Mouse (Mus musculus) embryo, embryonic 9.5 days (tissue): ENCODE data around the gene Sapcd1.
"Not testable (repeated sequence)": the region's sequence is repeated elsewhere in the genome, so short reads cannot be mapped to it uniquely, and the experiment has no call there.

Experiments
- DNase-seq: peaks from one replicate; pipeline ENCODE4 v3.0.0-alpha.2; 2017; ENCODE audit errors: extremely low spot score

Sapcd1 gene

DNA sequence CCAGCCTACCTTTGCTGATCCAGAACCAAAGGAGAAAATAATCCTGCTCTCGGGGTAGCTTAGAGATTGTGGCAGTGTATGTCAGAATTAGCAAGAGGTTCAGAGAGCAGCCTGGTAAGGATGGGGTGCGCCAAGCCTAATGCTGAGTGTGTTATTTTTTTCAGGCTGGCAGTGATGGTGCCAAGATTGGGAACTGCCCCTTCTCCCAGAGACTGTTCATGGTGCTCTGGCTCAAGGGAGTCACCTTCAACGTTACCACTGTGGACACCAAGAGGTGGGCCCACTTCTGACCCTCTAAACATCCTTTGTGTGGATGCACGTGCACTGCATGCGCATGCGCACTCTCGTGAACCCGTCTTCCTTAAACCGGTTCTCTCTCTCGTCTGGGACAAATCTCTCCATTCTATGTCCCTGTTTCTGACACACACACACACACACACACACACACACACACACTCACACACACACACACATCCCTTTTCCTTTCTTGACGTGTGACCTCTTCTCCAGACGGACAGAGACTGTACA lies 24.5 kb upstream of the Sapcd1 start:
- no peak for DNase-seq

DNA sequence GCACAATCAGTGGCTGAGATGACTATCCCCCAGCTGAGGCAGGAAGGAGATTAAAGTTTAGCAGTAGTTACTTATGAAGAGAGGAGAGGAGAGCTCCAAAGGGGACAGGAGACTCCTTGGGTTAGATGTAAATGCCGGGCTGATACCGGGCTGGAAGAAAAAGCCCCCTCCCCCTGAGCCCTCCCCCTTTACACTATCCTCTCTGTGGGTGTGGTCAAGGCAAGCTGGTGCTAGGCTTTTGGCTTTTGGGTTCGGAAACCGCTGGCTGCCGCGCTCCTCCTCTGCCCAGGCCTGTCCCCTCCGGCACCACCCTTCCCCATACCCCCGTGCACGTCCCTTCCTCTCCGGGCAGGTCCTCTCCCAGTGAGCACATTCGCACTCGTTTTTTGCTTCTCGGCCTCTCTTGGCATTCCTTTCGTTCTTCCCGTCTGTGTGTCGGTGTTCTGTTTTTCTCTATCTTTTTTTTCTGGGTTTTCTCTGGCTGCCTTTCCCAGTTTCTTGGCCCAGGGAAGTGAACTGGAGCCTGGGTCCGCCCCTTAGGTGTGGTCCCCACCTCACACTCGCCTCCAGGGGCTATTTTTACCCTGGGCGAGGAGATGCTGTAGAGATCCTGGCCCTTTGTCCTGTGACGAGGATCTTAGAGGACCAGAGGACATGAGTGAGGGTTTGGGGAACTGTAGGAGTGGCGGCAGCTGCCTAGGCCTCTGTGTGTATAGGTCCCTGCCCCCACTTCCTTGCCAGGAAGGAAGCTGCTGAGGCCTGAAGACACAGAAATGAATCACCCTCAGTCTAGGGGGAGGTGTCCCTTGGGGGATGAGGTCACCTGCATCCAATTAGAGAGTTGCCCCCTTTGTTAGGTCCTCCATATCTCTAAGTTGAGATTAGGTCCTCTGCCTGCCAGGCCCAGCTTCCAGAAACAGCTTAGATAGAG lies 23.6 kb upstream of the Sapcd1 start:
- DNase-seq, result peak; percentile 79

DNA sequence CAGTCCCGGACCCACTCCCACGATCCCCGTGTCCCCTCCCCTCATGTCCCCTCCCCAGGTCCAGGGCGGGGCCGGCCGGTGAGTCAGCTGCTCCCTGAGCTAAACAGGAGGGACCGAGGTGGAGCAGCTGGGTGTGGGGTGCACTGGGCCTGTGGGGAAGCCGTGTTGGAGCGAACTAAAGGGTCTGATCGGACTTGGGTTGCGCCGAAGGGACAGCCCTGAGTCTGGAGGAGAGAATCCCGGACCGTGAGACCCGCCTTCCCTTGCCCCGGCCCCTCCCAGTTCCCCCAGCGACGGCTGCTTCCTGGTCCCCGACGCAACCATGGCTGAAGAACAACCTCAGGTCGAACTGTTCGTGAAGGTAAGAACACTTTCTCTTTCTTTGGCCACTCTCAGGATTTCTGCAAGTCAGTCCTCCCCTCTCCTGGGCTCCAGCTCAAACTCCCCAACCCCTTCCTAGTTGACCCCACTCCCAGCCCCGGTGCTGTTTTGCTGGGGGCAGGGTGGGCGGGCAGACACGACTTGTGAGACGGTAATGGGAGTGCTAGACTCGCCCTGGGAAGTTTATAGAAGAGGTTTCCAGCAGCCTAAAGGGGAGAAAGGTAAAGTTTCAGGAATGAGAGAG lies 22.4 kb upstream of the Sapcd1 start:
- peak; percentile 81 for DNase-seq

DNA sequence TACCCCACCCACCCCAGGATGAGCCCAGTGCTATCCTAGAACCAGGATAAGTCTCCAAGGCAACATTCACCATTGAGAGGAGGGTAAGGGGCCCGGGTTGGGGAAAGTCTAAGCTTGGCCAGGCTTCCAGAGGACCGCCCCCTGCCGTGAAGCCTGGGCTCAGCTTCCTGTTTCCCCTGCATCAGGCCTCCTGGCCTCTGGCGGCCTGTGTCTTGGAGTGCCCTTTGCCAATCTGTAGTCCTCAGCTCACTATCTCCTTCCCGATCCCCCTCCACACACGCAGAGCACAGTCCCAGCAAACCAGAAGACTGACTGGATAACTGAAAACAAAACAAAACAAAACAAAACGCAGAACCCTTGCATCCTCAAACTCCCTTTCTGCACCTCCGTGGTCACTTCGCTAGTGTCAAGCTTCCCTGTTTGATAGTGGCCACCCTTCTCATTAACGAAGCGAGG lies 21.8 kb upstream of the Sapcd1 start, which contains the start of gene Clic1:
Gene Clic1 (plus strand): TSS at position 406 of the 456 bp plus-strand sequence.
- peak; percentile 85 for DNase-seq

DNA sequence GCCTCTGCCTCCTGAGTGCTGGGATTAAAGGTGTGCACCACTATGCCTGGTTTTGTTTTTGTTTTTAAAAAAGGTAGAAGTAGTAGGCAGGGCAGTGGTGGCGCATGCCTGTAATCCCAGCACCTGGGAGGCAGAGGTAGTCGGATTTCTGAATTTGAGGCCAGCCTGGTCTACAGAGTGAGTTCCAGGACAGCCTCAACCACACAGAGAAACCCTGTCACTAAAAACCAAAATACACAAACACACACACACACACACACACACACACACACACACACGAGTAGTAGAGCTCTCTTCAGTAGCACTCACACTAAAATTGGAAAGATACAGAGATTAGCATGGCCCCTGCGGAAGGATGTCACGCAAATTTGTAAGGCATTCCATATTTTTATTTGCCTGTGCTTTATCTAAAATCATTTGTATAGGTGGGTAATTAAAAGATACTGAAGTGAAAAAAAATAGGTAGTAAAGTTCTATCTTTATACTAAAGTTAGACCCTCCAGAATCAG lies 21.2 kb upstream of the Sapcd1 start:
- DNase-seq, result no peak

DNA sequence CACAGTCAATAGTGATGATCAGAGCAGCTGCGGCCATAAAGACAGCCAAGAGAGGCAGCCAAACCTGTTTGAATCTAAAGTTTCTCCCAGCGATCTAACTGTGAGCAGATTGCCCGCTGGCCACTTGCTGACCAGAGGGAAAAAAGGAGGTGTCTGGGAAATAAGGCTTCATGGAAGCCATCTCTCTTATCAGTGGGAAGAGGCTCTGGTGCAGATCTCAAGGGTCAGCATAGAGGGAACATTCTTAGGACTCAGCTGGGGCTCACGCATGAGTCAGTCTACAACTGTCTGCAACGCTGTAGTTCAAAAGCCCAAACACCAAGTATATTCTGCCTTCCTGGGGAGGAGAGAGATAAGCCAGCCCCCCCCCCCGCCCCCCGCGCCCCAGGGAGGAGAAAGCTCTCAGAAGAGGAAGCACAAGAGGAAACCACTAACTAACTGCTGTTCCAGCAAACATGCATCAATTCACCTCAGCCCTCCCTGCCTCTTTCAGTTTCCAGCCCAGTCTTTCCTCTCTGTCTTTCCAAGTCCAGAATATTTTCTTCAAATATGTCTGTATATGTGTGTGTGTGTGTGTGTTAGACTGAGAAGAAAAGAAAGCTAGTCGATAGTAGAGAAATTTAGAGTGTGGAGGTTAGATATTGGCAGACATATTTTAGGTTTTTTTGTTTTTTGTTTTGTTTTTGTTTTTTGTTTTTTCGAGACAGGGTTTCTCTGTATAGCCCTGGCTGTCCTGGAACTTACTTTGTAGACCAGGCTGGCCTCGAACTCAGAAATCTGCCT lies 20.5 kb upstream of the Sapcd1 start:
- peak; percentile 39 for DNase-seq

DNA sequence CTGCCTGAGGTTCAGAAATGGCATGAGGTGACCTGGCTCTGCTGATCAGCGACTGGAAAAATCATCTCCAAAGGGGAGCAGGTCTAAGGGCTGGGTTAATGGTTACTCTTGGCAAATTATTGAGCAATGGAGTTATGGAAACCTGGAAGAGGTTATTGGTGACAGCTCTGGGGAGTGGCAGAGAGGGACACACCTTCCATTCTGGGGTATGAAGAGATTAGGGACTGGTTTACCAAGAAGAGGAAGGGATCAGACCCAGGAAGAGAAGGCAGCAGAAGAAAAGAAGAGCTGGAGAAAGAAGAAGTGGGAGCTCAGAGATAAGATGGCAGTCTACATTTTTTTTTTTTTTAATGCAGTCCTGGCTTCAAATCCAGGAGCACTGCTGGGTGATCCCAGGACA lies 19.9 kb upstream of the Sapcd1 start:
- no peak for DNase-seq

DNA sequence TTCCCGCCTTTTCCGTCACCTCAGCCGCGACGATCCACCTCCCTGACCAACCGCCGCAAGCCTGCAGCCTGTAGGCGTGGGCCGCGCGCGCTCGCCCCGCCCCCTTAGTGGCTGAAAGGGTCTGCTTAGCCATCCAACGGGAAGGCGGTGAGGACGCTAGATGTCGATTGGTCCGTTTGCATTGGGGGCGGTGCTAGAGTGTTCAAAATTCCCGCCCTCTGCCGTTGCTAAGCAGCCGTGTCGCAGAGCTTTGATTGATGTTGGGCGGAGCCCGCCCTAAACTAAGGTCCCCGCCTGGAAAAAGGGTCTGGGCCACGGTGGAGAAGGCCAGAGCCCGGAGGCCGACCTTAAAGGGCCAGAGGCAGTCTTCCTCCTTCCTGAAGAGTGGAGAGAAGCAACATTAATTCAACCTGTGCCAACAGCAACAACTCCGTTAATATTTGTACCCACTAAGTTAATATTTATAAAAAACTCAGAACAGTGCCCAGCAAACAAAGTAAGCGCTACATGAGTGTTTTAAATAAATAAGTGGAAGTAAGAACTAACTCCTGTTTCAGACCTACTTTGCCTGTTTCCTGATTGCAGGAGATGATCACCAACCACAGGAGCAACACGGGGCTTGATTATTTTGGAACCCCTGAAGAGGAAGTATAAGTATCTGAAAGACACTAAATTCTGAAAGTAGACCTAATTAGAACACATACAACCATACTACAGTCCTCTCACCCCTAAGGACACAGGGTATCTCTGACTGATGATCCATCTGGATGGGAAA lies 19.1 kb upstream of the Sapcd1 start, which contains the start of gene Msh5:
Gene Msh5 (minus strand): TSS at position 65 of the 775 bp plus-strand sequence.
- peak; percentile 99 for DNase-seq

DNA sequence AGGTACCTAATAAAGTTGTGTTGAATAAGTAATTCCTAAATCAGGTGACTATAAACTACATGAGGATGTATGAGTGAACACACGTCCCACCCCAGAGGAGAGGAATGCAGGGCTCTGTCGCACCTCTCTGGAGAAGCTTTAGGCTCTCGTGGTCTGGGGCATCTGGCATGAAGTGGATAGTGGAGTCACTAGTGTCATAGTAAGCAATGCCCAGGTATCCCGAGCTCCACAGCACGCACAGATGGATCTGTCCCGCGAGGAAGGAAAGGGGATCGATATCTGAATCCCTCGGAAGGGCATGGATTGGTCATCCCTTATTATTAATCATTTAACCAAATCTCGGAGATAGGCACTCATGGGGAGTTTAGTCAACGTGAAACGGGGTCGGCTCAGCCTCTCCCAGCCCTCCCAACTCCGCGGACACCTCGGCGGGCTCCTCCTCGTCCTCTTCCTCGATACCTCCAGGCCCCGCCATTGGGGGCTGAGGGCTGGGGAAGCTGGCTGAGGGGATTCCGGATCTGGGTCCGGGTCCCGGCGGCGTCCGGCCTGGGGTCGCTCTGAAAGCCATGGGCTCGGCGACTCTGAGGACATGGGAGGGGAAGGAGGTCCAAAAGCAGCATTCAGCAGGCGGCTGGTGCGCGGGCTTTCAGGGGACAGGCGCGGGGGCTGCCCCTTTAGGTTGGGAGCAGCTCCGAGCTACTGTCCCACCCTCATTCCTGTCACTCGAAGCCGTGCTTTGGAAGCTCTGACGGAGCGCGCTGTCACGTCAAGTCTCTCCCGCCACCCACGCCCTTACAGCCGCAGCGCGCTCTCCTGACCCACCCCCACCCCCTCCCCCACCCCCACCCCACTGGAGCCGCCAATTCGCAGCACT lies 18.2 kb upstream of the Sapcd1 start:
- no peak for DNase-seq

DNA sequence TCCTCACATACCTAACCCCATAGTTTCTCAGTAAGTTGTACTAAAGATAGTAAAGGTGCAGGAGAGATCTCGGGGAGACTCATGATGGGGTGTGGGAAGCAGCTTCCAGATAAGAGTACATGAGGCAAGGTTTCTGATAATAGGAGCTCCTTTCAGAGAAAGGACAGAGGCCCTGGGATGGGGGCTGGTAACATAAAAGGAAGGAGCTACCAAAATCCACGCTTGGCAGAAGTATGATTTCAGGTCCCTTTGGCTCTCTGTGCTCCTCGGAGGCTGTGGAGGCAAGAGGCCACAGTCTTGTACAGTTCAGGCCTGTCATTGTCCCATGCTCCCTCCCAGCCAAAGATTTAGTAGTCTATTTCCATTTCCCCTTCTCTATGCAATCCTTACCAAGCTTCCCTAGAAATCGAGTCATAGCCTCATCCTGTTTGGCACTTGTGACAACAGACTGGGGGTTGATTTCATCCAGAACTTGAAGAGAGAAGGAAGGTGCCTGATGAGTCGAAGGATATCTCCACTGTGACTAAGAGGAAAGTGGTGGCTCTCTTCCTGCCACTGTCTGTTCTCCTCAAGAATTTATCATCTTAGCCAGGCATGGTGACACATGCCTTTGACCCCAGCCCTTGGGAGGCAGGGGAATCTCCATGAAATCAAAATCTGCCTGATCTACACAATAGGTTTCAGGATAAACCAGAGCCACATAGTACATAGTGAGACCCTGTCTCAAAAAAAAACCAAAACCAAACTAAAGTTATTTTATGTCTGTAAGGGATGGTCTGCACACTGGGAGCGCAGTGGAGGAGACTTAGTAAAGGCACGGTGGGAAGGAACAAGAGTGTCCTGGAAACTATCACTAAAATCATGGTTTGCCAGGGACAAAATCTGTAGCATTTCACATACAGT lies 17.3 kb upstream of the Sapcd1 start:
- DNase-seq, result no peak

DNA sequence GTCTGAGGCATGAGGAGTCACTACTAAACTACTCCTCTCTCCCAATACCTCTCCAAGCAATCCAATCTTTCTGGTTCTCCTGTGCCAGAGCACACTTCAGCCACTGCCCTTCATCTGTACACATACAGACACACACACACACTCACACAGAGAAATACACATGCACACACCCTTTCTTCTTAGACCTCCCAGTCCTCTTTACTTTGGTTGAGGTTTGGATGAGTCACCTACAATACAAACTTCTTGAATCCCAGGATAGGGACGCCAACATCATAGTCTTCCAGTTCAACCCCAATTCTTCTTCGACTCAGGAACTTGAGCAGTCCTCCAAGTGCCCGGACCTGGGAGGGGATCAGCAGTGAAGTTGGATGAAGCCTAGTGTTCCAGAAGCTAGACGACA lies 16.0 kb upstream of the Sapcd1 start:
- no peak for DNase-seq

DNA sequence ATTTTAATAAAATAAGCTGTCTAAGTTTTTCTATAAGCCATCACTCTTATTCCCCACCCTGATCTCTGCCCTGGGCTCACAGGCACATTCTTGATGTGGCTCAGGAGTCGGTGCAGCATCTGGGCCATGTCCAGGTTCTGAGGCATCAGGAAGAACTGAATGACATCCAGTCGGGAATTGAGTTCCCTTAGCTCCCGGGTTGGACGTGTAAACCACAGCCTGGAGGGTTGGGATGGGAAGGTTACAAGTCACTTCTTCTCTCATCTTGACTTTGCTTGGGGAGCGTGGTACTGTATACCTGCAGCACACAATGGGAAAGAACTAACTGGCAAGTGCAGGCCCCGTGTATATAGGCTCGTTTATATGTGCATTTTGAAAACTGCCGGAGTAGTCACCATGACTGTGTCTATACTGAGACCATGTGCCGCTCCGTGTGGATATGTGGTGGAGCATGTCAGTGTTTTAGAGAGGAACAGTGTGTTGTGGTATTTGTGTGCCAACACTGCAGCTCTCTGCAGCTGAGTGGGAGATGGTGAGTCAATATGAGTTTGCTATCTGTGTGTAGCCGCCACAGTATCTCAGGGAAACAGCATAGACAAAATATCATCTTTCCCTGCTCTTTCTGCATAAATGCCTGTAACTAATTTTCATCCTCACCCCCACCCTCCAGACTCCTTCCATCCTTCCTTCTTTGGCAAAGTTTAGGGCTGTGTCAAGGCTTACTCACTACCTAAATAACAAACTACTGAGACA lies 11.5 kb upstream of the Sapcd1 start:
- no peak for DNase-seq

DNA sequence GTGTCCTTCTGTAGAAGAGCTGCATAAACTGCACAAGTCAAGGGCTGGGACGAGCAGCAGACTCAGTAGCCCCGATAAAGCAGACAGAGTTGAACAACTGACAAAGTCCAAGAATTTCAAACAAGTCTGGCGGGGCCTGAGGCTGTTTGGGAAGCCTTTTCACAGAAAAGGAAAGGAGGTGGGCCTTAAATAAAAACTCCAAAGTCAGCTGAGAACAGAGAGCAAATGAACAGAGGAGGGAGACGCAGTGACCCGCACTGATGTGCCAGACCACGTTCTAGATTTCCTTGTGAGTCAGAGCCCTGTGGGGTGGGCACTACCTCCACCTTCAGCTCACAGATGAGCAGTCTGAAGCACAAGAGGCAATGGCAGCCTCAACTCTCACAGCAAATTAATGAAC lies 7.1 kb upstream of the Sapcd1 start:
- DNase-seq, result no peak

DNA sequence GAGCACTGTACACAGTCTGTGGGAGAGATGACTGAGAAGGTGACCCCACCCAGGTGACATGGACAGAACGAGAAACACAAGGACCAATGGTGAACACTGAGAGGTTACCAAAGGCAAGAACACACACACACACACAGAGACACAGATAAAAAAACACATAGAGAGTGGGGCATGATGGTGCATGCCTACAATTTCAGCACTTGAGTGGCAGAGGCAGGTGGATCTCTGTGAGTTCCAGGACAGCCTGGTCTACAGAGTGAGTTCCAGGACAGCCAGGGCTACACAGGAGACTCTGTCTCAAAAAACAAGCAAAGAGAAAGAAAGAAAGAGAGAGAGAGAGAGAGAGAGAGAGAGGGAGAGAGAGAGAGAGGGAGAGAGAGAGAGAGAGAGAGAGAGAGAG lies 5.9 kb upstream of the Sapcd1 start:
- not testable (repeated sequence) for DNase-seq

DNA sequence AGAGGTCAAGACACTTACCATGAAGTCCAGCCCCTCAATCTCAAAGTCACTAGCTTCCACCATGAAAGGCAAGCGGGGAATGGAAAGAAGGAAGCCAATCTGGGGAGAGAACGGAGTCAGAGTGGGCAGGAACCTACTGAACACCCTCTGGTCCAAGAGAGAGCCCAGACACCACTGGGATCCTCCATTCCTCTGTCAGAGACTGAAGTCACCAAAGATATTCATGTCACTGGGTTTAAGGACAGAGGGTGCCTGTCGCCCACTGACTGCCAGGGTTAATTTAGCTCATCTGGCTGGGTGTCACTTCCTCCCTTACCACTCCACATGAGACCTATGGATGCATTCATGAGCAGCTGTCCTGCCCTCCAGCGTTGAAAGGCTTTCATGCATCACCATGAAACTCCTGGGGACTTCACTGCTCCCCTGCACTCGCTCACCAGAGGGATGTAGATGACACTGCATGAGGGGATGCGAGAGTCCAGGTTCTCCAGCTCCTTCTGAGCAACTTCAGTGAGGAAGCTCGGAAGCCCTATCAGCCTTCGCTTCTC lies 4.6 kb upstream of the Sapcd1 start:
- no peak for DNase-seq

DNA sequence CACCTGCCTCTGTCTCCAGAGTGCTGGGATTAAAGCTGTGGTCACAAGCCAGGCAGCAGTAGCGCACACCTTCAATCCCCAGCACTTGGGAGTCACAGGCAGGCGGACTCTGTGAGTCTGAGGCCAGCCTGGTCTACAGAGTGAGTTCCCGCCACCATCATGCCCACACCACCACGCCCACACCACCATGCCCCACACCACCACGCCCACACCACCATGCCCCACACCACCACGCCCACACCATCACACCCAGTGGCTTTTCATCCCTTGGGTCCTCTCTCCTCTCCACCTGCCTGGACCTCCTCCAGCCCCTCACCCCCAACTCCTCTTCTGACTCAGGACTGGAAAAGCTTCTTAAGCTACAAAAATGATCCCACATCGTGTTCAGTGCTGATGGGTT lies 4.1 kb upstream of the Sapcd1 start:
- no peak for DNase-seq

DNA sequence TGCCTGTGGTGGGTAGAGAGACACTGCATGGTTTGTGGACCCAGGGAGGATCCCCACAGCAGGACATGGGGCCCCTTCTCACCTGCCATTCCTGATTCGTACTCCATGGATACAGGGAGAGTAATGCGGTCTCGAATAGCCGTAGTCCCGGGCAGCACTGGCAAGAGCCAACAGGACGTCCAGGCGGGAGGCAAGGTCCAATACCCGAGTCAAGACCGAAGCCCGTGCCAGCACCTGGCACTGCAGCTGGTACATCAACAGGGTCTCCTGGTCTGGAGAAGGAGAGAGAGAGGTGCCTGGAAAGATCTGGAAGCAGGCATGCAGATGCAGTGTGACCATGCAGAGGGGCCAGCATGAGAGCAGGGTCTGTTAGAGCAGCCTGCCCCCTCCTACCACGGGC lies 3.5 kb upstream of the Sapcd1 start:
- DNase-seq, result no peak
